ENCODE assay signal across 8 mouse cellular contexts in genomic region chr7:27473156-27473834, GRCm38 (mm10). TPM values are rescaled to one million over a fixed set of nuclear protein-coding genes. Genes with fewer than 3 reads are reported as not detected.
DNase-seq lines count a peak whose midpoint lies in the region; ATAC-seq and TF ChIP-seq lines count a peak whose summit lies in the region.

Gene Sertad3, plus strand, starts transcription at chr7:27473768.

- no peaks in the 10 kb centered on the region for H3K9me3 ChIP-seq in ES-Bruce4 (replicated peaks; ENCODE audit: control insufficient read depth, insufficient read depth, low read length, poor library complexity, severe bottlenecking)
- H3K9me3 ChIP-seq in forebrain, embryonic 13.5 days (replicated peaks) = no peaks in the 10 kb centered on the region
- no peaks in the 10 kb centered on the region for H3K9me3 ChIP-seq in neural tube, embryonic 15.5 days (replicated peaks)

- WGBS in forebrain, embryonic 13.5 days = under 1% methylated on average over 36 of the region's 36 CpGs
- WGBS in neural tube, embryonic 15.5 days = under 1% methylated on average over 36 of the region's 36 CpGs

- peak; percentile 100 for DNase-seq in heart, postnatal 14 days
- peak; percentile 99 for DNase-seq in layer of hippocampus, adult 11-12 months (ENCODE audit: low spot score)
- peak; percentile 99 for DNase-seq in lung, adult 18-20 months
- peak; percentile 97 for DNase-seq in testis, postnatal 14 days (ENCODE audit: low spot score)

- TF ChIP-seq CTCF in ES-Bruce4 (IDR thresholded peaks at IDR 0.05; ENCODE audit: low read depth, low read length) = no peak

- peak within 1 kb of the TSS; percentile 82 for H3K4me3 ChIP-seq in ES-Bruce4 (ENCODE audit: low read depth, low read length)
- H3K4me3 ChIP-seq in forebrain, embryonic 13.5 days = peak within 1 kb of the TSS; percentile 74
- H3K4me3 ChIP-seq in neural tube, embryonic 15.5 days (replicated peaks) = peak within 1 kb of the TSS; percentile 61

- no peak for TF ChIP-seq EP300 in ES-Bruce4 (IDR thresholded peaks at IDR 0.05; ENCODE audit: insufficient read depth, low read depth, low read length)

- intact Hi-C loops in heart, postnatal 14 days (cut with DNase I) = loop anchor here (2.0 to 10.0 kb wide), 2 partner anchors 24 to 52 kb away; partner anchors contain the start of gene Hipk4

- peaks cover 3% of the 10 kb centered on the region for H3K36me3 ChIP-seq in ES-Bruce4 (ENCODE audit: control insufficient read depth, insufficient read depth, low read length, poor library complexity, severe bottlenecking)
- H3K36me3 ChIP-seq in forebrain, embryonic 13.5 days (ENCODE audit: poor library complexity, severe bottlenecking) = peaks cover 17% of the 10 kb centered on the region
- 0 out of 2 replicates have a peak, but pooled peaks cover 3% of the 10 kb centered on the region for H3K36me3 ChIP-seq in neural tube, embryonic 15.5 days

- no peaks in the 10 kb centered on the region for H3K27me3 ChIP-seq in ES-Bruce4 (ENCODE audit: control insufficient read depth, insufficient read depth, low read length, poor library complexity, severe bottlenecking)
- H3K27me3 ChIP-seq in forebrain, embryonic 13.5 days = no peaks in the 10 kb centered on the region
- no peaks in the 10 kb centered on the region for H3K27me3 ChIP-seq in neural tube, embryonic 15.5 days (replicated peaks)

- H3K4me2 ChIP-seq in forebrain, embryonic 13.5 days = peak within 1 kb of the TSS; percentile 71
- peak within 1 kb of the TSS; percentile 66 for H3K4me2 ChIP-seq in neural tube, embryonic 15.5 days

- TF ChIP-seq POLR2A in ES-Bruce4 (IDR thresholded peaks at IDR 0.05; ENCODE audit: insufficient read depth, low read length) = peak; percentile 41

- peak within 1 kb of the TSS; percentile 77 for H3K27ac ChIP-seq in ES-Bruce4 (ENCODE audit: insufficient read depth, low read length)
- H3K27ac ChIP-seq in forebrain, embryonic 13.5 days = peak within 1 kb of the TSS; percentile 75
- H3K27ac ChIP-seq in neural tube, embryonic 15.5 days (replicated peaks) = peak within 1 kb of the TSS; percentile 86

- H3K9ac ChIP-seq in ES-Bruce4 (ENCODE audit: low read depth, poor library complexity, severe bottlenecking) = peak within 1 kb of the TSS; percentile 62
- peak within 1 kb of the TSS; percentile 70 for H3K9ac ChIP-seq in forebrain, embryonic 13.5 days
- H3K9ac ChIP-seq in neural tube, embryonic 15.5 days (replicated peaks) = peak within 1 kb of the TSS; percentile 43

- H3K4me1 ChIP-seq in ES-Bruce4 (ENCODE audit: control insufficient read depth, insufficient read depth, low read length) = peaks cover 2% of the 10 kb centered on the region
- 0 out of 2 replicates have a peak, but pooled peaks cover 14% of the 10 kb centered on the region for H3K4me1 ChIP-seq in forebrain, embryonic 13.5 days
- peaks cover 14% of the 10 kb centered on the region; the same call in 1 of the 2 replicates for H3K4me1 ChIP-seq in neural tube, embryonic 15.5 days

- ATAC-seq in cerebellum, adult (ENCODE audit: insufficient number of reproducible peaks, low FRiP score, low TSS enrichment) = peak; percentile 84
- ATAC-seq in forebrain, embryonic 13.5 days = peak; percentile 89
- ATAC-seq in neural tube, embryonic 15.5 days (ENCODE audit: low FRiP score) = peak; percentile 91

RNA-seq across cellular contexts. Expression of gene Sertad3, which starts in this region (rescaled TPM):
- 10.9 and 11.8 TPM in 2 replicates for polyA plus RNA-seq in ES-Bruce4 (2011; ENCODE audit: insufficient read depth, insufficient read length, low read depth, missing spikeins)
- 18.8 and 19.2 TPM in 2 replicates for polyA plus RNA-seq in forebrain, embryonic 13.5 days (2015; fragmentation: Nextera tagmentation; extraction: Ambion mirVana)
- 1 to 10 TPM; 7.6 to 8.5 TPM for total RNA-seq in heart, postnatal 14 days (2021)
- polyA plus RNA-seq in neural tube, embryonic 15.5 days (2015; fragmentation: Nextera tagmentation; extraction: Ambion mirVana) = 8.8 and 11.0 TPM in 2 replicates

Comparison
In these comparisons a context has a peak if more than half of its experiments do, and no peak if none do; other contexts are left out.
1. Peak in every context shown above with its lines: DNase-seq, ATAC-seq, H3K4me3 ChIP-seq and H3K27ac ChIP-seq.